Mouse (Mus musculus) heart, adult 2 months (tissue): ENCODE results near the gene Alox12b. TPM values are rescaled to one million over a fixed set of nuclear protein-coding genes. Genes with fewer than 3 reads are reported as not detected.
A peak's percentile ranks its signal among the peaks of the same experiment; 100 is the strongest.

Experiments
- DNase-seq, 2 experiments: peaks; one replicate each; pipeline ENCODE4 v3.0.0; 2021
- H3K27ac ChIP-seq: fragments of 200-600 bp; 2 replicates; pipeline ENCODE4 v1.8.1; 2022
- H3K27me3 ChIP-seq: fragments of 200-500 bp; 2 replicates; pipeline ENCODE4 v1.6.1; 2012; ENCODE audit warnings: mild to moderate bottlenecking, low read length, inconsistent platforms, mixed read lengths; ENCODE audit not compliant: control insufficient read depth, insufficient read depth
- H3K36me3 ChIP-seq: fragments of 200-500 bp; 2 replicates; pipeline ENCODE4 v1.6.1; 2012; ENCODE audit warnings: low read length, inconsistent platforms; ENCODE audit not compliant: control insufficient read depth, insufficient read depth
- H3K4me1 ChIP-seq: fragments of 200-500 bp; 2 replicates; pipeline ENCODE4 v1.6.1; 2011; ENCODE audit warnings: low read length; ENCODE audit not compliant: control insufficient read depth, insufficient read depth
- H3K4me3 ChIP-seq: fragments of 200-600 bp; 2 replicates; pipeline ENCODE4 v1.8.1; 2022
- H3K79me2 ChIP-seq: fragments of 200-500 bp; replicated peaks from 2 replicates; pipeline ENCODE4 v1.6.1; 2012; ENCODE audit warnings: mild to moderate bottlenecking, inconsistent platforms, low read length, moderate library complexity, mixed read lengths; ENCODE audit not compliant: control insufficient read depth, insufficient read depth
- H3K9ac ChIP-seq: fragments of 200-500 bp; 2 replicates; pipeline ENCODE4 v1.6.1; 2012; ENCODE audit warnings: low read depth, mild to moderate bottlenecking, control low read depth, inconsistent platforms, low read length, mixed read lengths
- CTCF ChIP-seq: fragments of 200-600 bp; IDR thresholded peaks from 2 replicates; pipeline ENCODE4 v1.8.1; 2022; ENCODE audit warnings: antibody characterized with exemption, mild to moderate bottlenecking, moderate library complexity
- EP300 ChIP-seq: fragments of 200-500 bp; IDR thresholded peaks from 2 replicates; pipeline ENCODE4 v1.6.1; 2011; ENCODE audit warnings: low read depth, low read length, control low read depth; ENCODE audit not compliant: insufficient read depth
- POLR2A ChIP-seq: fragments of 200-500 bp; IDR thresholded peaks from 2 replicates; pipeline ENCODE4 v1.6.1; 2011; ENCODE audit warnings: mild to moderate bottlenecking, low read depth, low read length, control low read depth; ENCODE audit not compliant: insufficient read depth
- WGBS: fragments of 180-500 bp; shearing (Covaris S2); methylation state at CpG from one replicate; pipeline ENCODE4 v1.1.7; 2018; 5-methylcytosine and 5-hydroxymethylcytosine counted together
- intact Hi-C: fragments of 180-260 bp; cut with DNase I; formaldehyde crosslinking; loops from one replicate; pipeline ENCODE4 v1.15.1; 2025
- polyA plus RNA-seq: library from polyadenylated mRNA; depleted of rRNA; stranded (reverse); fragments of >200 nt; gene quantifications from 2 replicates; pipeline ENCODE4 v1.2.3, GENCODE M21; 2012
- total RNA-seq, 2 experiments: library from RNA; stranded (reverse); gene quantifications; 2 replicates each; pipeline ENCODE4 v1.2.3; 2021

Alox12b gene
- total and polyA plus RNA-seq, 3 experiments = 0.04 TPM; not detected in 2

DNA sequence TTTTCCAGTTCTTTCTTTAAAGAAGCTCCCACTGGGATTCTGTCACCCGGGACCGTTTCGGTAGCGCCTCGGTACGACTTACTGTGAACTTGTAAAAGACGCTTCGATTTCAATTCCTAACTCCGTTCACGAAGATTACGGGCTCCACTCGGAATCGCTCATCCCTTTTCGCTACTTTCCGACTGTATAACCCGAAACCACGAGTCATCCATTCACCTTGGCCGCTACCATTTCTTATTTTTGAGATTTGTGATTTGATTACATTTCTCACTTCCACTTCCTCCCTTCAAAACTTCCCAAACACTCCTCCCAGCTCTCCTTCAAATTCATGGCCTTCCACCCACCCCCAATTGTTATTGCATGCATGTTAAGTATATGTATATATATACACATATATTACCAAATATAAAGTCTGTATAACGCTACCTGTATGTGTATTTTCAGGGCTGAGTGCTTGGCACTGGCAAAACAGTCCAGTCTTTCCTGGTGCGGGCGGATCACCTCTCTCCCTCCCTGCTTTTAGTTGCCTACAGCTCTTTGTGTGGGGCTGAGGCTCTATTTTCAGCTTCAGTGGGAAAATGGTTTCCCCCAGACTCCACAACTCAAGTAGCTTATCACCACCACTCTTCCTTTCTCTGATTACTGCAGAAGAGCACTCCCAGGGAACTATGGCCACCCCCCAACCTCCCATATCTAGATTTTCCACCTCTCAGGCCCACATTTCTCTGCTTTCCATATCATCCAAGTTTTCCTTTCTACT, 45.6 kb upstream of the Alox12b start:
- 14% methylated on average over 21 of the region's 21 CpGs for WGBS
- Histone ChIP-seq H3K9ac (peak overlapping the region; percentile 59), H3K27ac (peak overlapping the region; percentile 36), H3K36me3 (no peaks in the 10 kb centered on the region; the same call in 1 of the 2 replicates), H3K79me2 (no peaks in the 10 kb centered on the region), H3K4me3 (peak overlapping the region; percentile 51), H3K4me1 (no peaks in the 10 kb centered on the region; the same call in 1 of the 2 replicates), H3K27me3 (no peaks in the 10 kb centered on the region)
- intact Hi-C loops = no loop called here
- TF ChIP-seq EP300 = no peak
- TF ChIP-seq CTCF = no peak
- TF ChIP-seq POLR2A = no peak
- DNase-seq = no peak

DNA sequence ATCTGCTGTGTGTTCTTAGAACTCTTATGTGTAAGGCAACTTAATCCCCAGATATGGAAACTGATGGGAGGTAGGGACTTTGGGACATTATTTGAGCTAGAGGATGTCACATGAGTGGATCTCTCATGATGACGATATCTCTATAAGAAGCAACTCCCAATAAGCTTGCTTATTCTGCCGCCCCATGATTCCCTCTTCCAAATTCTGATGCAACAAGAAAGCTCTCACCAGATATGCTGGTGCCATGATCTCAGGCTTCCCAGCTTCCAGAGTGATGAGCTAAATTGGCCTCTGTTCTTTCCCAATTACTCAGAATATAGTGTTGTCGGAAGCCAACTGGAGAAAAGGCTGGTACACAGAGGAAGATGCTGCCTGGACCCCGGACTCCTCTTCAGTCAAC, 44.9 kb upstream of the Alox12b start:
- H3K4me1 ChIP-seq = no peaks in the 10 kb centered on the region; the same call in 1 of the 2 replicates
- no peak overlapping the region for H3K4me3 ChIP-seq
- WGBS = 49% methylated on average over 4 of the region's 4 CpGs
- H3K79me2 ChIP-seq = no peaks in the 10 kb centered on the region
- H3K27ac ChIP-seq = no peak overlapping the region; the same call in 1 of the 2 replicates
- H3K36me3 ChIP-seq = no peaks in the 10 kb centered on the region; the same call in 1 of the 2 replicates
- DNase-seq = no peak
- TF ChIP-seq POLR2A (no peak), EP300 (no peak), CTCF (no peak)
- no peak overlapping the region for H3K9ac ChIP-seq
- no peaks in the 10 kb centered on the region for H3K27me3 ChIP-seq
- intact Hi-C loops = no loop called here

DNA sequence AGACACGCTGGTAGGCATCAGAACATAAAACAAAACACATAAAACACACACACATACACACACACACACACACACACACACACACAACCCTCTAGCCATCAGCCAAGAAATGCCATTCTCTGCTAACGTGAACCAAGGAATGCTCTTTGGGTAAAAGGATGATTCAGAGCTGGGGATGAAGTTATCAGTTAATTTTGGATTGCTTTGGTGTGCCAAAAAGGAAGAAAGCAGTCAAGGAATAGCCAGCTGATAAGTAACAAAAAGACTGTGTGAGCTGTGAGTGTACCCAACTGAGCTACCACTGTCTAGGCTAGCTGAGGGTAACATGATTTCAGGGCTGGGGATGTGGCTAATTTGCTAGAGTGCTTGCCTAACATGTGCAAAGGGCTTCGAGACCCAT, 42.8 kb upstream of the Alox12b start:
- intact Hi-C loops = no loop called here
- Histone ChIP-seq H3K4me1 (no peaks in the 10 kb centered on the region; the same call in 1 of the 2 replicates), H3K9ac (no peak overlapping the region), H3K36me3 (no peaks in the 10 kb centered on the region; the same call in 1 of the 2 replicates), H3K27ac (no peak overlapping the region), H3K27me3 (no peaks in the 10 kb centered on the region), H3K79me2 (no peaks in the 10 kb centered on the region), H3K4me3 (no peak overlapping the region)
- 74% methylated on average over 3 of the region's 3 CpGs for WGBS
- DNase-seq = no peak
- TF ChIP-seq POLR2A (no peak), CTCF (no peak)

DNA sequence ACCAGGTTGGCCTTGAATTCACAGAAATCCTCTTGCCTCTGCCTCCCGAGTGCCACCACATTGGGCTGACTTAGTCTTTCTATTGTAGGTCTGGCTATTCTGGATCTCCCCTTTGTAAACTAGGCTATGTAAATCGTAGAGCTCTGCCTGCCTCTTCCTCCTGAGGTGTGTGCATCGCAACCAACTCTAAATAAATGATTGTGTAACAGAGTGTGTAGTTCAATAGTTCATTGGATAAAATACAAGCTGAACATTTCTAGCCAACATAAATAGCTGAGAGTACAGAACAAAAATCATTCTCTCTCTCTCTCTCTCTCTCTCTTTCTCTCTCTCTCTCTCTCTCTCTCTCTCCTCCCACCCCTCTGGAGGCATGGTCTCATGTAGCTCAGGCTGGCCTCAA, 42.2 kb upstream of the Alox12b start:
- WGBS = 86% methylated on average over 3 of the region's 3 CpGs
- no peak overlapping the region for H3K4me3 ChIP-seq
- no peak for TF ChIP-seq POLR2A
- TF ChIP-seq CTCF = no peak
- TF ChIP-seq EP300 = no peak
- H3K36me3 ChIP-seq = no peaks in the 10 kb centered on the region; the same call in 1 of the 2 replicates
- H3K4me1 ChIP-seq = no peaks in the 10 kb centered on the region; the same call in 1 of the 2 replicates
- no peaks in the 10 kb centered on the region for H3K79me2 ChIP-seq
- H3K27ac ChIP-seq = no peak overlapping the region
- DNase-seq = no peak
- intact Hi-C loops = no loop called here
- H3K9ac ChIP-seq = no peak overlapping the region
- H3K27me3 ChIP-seq = no peaks in the 10 kb centered on the region

DNA sequence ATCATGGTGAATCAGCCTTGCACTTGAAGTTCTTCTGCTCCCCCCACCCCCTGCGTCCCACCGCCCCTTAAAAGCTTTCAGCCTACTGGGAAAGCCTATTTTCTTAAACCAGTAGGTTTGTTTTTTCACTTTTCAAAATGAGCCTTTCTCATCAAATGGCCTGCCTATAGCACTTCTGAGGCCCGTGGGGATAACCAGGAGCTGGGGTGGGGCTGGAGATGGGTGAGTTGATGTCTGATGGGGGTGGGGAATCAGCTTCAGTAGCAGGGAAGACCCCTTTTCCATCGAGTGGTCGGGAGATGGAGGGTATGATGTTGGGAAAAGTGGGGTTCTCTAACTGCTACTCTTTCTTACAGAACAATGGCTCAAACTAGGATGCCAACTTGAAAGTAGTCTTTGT, 39.9 kb upstream of the Alox12b start:
- H3K27me3 ChIP-seq = no peaks in the 10 kb centered on the region
- no peak overlapping the region for H3K4me3 ChIP-seq
- intact Hi-C loops = no loop called here
- 66% methylated on average over 5 of the region's 5 CpGs for WGBS
- H3K36me3 ChIP-seq = no peaks in the 10 kb centered on the region
- peaks cover 2% of the 10 kb centered on the region; the same call in 1 of the 2 replicates for H3K4me1 ChIP-seq
- no peaks in the 10 kb centered on the region for H3K79me2 ChIP-seq
- no peak overlapping the region for H3K9ac ChIP-seq
- H3K27ac ChIP-seq = no peak overlapping the region
- TF ChIP-seq CTCF (no peak), POLR2A (no peak), EP300 (no peak)
- DNase-seq = no peak

DNA sequence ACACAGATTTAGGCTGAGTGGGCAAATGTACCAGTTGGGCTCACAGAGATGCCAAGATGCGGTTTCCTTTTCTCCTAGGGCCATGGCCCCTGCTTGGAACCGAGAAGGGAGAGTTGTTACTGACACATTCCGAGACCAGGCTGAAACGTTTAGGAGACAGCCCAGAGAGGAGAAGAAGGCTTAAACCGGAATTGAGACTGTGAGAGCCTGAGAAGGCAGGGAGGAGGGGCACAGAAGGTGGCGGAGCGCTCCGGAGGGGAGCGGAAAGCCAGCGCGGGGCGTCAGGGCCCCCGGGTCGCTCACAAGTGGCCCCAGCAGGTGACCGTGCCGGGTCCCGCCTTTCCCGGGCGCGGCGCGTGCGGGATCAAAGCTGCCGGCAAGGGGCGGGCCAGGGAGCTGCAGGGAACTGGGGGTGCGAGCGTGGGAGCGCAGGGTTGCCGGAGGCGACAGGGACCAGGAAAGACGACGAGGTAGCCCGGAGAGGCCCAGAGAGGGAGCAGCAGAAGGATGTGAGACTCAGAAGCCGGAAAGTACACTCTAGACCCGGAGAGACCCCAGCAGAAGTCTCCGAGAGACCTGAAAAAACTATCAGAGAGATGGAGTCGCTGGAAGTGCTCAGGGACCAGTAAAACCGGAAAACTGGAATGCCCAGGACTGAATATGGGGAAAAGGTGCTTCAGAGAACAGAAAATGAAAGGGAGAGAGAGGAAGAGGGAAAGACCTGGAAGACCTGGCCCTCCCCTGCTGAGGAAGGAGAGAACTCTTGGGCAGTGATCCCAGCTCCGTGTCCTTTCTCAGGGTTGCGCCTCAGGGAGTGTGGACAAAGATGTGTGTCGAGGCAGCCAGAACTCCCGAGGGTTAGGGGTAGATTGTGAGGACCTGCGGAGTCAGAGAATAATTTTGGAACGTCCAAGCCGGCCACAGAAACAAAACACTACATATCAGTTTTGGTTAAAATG, 38.8 kb upstream of the Alox12b start:
- no peaks in the 10 kb centered on the region for H3K36me3 ChIP-seq
- peaks cover 2% of the 10 kb centered on the region; the same call in 1 of the 2 replicates for H3K4me1 ChIP-seq
- no peaks in the 10 kb centered on the region for H3K79me2 ChIP-seq
- H3K9ac ChIP-seq = peak overlapping the region; percentile 73
- peak; percentile 81 to 83 for DNase-seq
- H3K27me3 ChIP-seq = no peaks in the 10 kb centered on the region
- intact Hi-C loops = loop anchor here (1.0 kb wide), 1 partner anchor 26 kb away; no protein-coding TSS in a partner anchor
- peak overlapping the region; percentile 86 for H3K4me3 ChIP-seq
- peak overlapping the region; percentile 87 for H3K27ac ChIP-seq
- WGBS = 1% methylated on average over 45 of the region's 45 CpGs
- TF ChIP-seq CTCF (no peak), EP300 (no peak), POLR2A (no peak)
